In the genomic region with DNA sequence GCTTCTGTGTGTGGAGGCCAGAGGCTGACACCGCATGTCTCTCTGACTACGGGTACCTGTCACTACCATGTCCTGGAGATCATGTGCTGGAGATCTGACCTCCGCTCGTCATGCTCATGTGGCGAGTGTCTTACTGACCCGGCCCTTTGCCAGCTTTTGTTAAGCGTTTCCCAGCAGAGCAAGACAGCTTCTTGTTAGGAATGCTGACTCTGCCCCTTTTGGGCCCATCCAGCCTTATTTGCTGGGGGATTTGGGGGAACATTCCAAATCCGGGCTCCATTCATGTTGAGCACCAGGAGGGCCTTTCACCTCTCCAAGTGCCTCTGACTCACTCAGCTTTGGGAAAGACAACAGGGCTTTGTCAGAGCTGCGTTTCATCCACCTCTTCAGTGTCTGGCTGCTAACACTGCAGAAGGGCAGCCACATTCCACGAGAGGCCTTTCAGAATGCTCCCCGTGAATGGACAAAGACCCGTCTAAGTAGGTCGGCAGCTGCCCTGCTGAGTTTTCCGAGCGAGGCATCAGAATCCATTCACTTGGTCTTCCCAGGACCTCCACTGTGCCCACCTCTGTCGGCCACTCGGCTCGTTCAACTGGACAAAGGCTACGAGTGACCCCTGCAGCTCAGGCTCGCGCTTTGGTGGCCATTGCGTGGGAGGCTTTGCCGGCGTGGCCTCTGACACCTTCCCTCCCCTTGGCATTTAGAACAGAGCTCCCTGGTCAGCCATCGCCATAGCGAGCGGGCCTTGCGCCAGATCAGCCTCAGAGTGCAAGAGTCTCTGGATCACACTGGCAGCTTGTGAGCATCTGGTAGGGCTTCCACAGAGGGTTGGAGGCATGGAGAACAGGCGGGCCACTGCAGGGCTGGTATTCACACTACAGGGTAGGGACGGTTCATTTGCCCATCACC, we compare ENCODE assay signal across 8 mouse cellular contexts. TPM values are rescaled to one million over a fixed set of nuclear protein-coding genes. Genes with fewer than 3 reads are reported as not detected.
DNase-seq lines count a peak whose midpoint lies in the region; ATAC-seq and TF ChIP-seq lines count a peak whose summit lies in the region.

No protein-coding gene starts in this region.

- H3K9ac ChIP-seq in hindbrain, postnatal 0 days (replicated peaks; ENCODE audit: low read length), result no peak overlapping the region
- no peak overlapping the region for H3K9ac ChIP-seq in midbrain, embryonic 16.5 days (ENCODE audit: low read depth, low read length)
- H3K9ac ChIP-seq in intestine, embryonic 16.5 days (ENCODE audit: low read depth, low read length), result no peak overlapping the region

- H3K36me3 ChIP-seq in hindbrain, postnatal 0 days (ENCODE audit: insufficient read depth, low read length), result no peaks in the 10 kb centered on the region
- no peaks in the 10 kb centered on the region for H3K36me3 ChIP-seq in midbrain, embryonic 16.5 days (ENCODE audit: control insufficient read depth, insufficient read depth, low read length)
- no peaks in the 10 kb centered on the region for H3K36me3 ChIP-seq in intestine, embryonic 16.5 days (ENCODE audit: control insufficient read depth, insufficient read depth, low read length)

- H3K4me1 ChIP-seq in hindbrain, postnatal 0 days (ENCODE audit: insufficient read depth, low read length), result no peaks in the 10 kb centered on the region
- H3K4me1 ChIP-seq in midbrain, embryonic 16.5 days (ENCODE audit: control insufficient read depth, insufficient read depth, low read length), result no peaks in the 10 kb centered on the region; the same call in 1 of the 2 replicates
- no peaks in the 10 kb centered on the region; the same call in 1 of the 2 replicates for H3K4me1 ChIP-seq in intestine, embryonic 16.5 days (ENCODE audit: control insufficient read depth, insufficient read depth, low read length)

- H3K4me2 ChIP-seq in hindbrain, postnatal 0 days (ENCODE audit: low read depth, low read length), result peak overlapping the region; percentile 29
- peak overlapping the region; percentile 32 for H3K4me2 ChIP-seq in midbrain, embryonic 16.5 days (ENCODE audit: low read length)
- H3K4me2 ChIP-seq in intestine, embryonic 16.5 days (ENCODE audit: low read depth, low read length), result no peak overlapping the region

- H3K27ac ChIP-seq in hindbrain, postnatal 0 days, result peak overlapping the region; percentile 57
- 0 out of 2 replicates have a peak overlapping the region, but pooled peaks have one; percentile 17 for H3K27ac ChIP-seq in midbrain, embryonic 16.5 days (ENCODE audit: low read length)
- no peak overlapping the region for H3K27ac ChIP-seq in intestine, embryonic 16.5 days (ENCODE audit: low read length)

- no peaks in the 10 kb centered on the region for H3K27me3 ChIP-seq in hindbrain, postnatal 0 days (ENCODE audit: insufficient read depth, low read length)
- no peaks in the 10 kb centered on the region for H3K27me3 ChIP-seq in midbrain, embryonic 16.5 days (ENCODE audit: control insufficient read depth, insufficient read depth, low read depth, low read length)
- H3K27me3 ChIP-seq in intestine, embryonic 16.5 days (replicated peaks; ENCODE audit: control insufficient read depth, insufficient read depth, low read length), result no peaks in the 10 kb centered on the region

- TF ChIP-seq CTCF in hindbrain, postnatal 0 days (IDR thresholded peaks at IDR 0.05; ENCODE audit: low read depth), result no peak

- H3K4me3 ChIP-seq in hindbrain, postnatal 0 days (ENCODE audit: low read length), result no peak overlapping the region
- H3K4me3 ChIP-seq in midbrain, embryonic 16.5 days (ENCODE audit: low read depth, low read length), result no peak overlapping the region
- H3K4me3 ChIP-seq in intestine, embryonic 16.5 days (ENCODE audit: low read length), result no peak overlapping the region

- DNase-seq in left cerebral cortex, postnatal 4 days, result peak; percentile 69
- DNase-seq in left cerebral cortex, adult 11 months (ENCODE audit: low spot score), result no peak
- peak; percentile 65 for DNase-seq in embryo, embryonic 10 days (ENCODE audit: low spot score)
- DNase-seq in hindbrain, postnatal 0 days (ENCODE audit: low spot score), result peak; percentile 77
- DNase-seq in heart, postnatal 14 days, result no peak

- H3K9me3 ChIP-seq in hindbrain, postnatal 0 days (ENCODE audit: low read length), result no peaks in the 10 kb centered on the region
- no peaks in the 10 kb centered on the region for H3K9me3 ChIP-seq in midbrain, embryonic 16.5 days (replicated peaks; ENCODE audit: control insufficient read depth, low read length, poor library complexity, severe bottlenecking)
- H3K9me3 ChIP-seq in intestine, embryonic 16.5 days (ENCODE audit: control insufficient read depth, low read length), result no peaks in the 10 kb centered on the region

- peak; percentile 89 for ATAC-seq in hindbrain, postnatal 0 days
- peak; percentile 80 for ATAC-seq in midbrain, embryonic 16.5 days
- no peak for ATAC-seq in intestine, embryonic 16.5 days
- ATAC-seq in activated CD4-positive, CD25-positive, alpha-beta regulatory T cell, adult 4 months, result no peak

- WGBS in hindbrain, postnatal 0 days, result 19% methylated on average over 30 of the region's 30 CpGs
- 12% methylated on average over 30 of the region's 30 CpGs for WGBS in midbrain, embryonic 16.5 days
- 73% methylated on average over 30 of the region's 30 CpGs for WGBS in intestine, embryonic 16.5 days

- intact Hi-C loops in left cerebral cortex, postnatal 4 days (cut with DNase I), result no loop called here
- intact Hi-C loops in heart, postnatal 14 days (cut with DNase I), result no loop called here

RNA-seq across cellular contexts. Expression of a gene that starts 58.3 kb away (rescaled TPM):
- total RNA-seq in left cerebral cortex, postnatal 4 days (2021), result 1 to 10 TPM; 1.8 to 4.5 TPM
- total RNA-seq in hindbrain, postnatal 0 days (2014; rRNA removed), result 3.0 and 3.8 TPM in 2 replicates
- 7.2 and 8.6 TPM in 2 replicates for polyA plus RNA-seq in hindbrain, postnatal 0 days (2015; fragmentation: Nextera tagmentation; extraction: Ambion mirVana)
- 3.2 and 3.9 TPM in 2 replicates for polyA plus RNA-seq in midbrain, embryonic 16.5 days (2015; fragmentation: Nextera tagmentation; extraction: Ambion mirVana)
- polyA plus RNA-seq in intestine, embryonic 16.5 days (2015; fragmentation: Nextera tagmentation; extraction: Ambion mirVana), result 1.9 and 2.4 TPM in 2 replicates
- 1 to 10 TPM; 1.1 to 1.4 TPM for total RNA-seq in heart, postnatal 14 days (2021)
- polyA plus RNA-seq in activated CD4-positive, CD25-positive, alpha-beta regulatory T cell, adult 4 months (2017; shearing (Covaris generic)), result under 1 TPM; 0.34 to 0.42 TPM

Comparison
In these comparisons a context has a peak if more than half of its experiments do, and no peak if none do; other contexts are left out.
1. DNase-seq: peak in left cerebral cortex, postnatal 4 days (single experiment), embryo, embryonic 10 days (single experiment) and hindbrain, postnatal 0 days (single experiment); none in left cerebral cortex, adult 11 months (single experiment) and heart, postnatal 14 days (0 of 2).
2. ATAC-seq: peak in hindbrain, postnatal 0 days (single experiment) and midbrain, embryonic 16.5 days (single experiment); none in intestine, embryonic 16.5 days (single experiment) and activated CD4-positive, CD25-positive, alpha-beta regulatory T cell, adult 4 months (single experiment).